Mouse (Mus musculus): Measurements from ENCODE around the gene Slc15a3.

GRCm38 (mm10) chr19:10801906-10802305 lies 37.6 kb upstream of the Slc15a3 start:
- TF ChIP-seq GATA1 (IDR thresholded peaks at IDR 0.05; ENCODE audit: borderline replicate concordance, low read length) (no peak), FLI1 (IDR thresholded peaks at IDR 0.05; ENCODE audit: low read length) (no peak)
